Mouse (Mus musculus): ENCODE measurements around the gene Pdxdc1.
A peak's percentile ranks its signal among the peaks of the same experiment; 100 is the strongest.
"Not testable (repeated sequence)": the region's sequence is repeated elsewhere in the genome, so short reads cannot be mapped to it uniquely, and the experiment has no call there.

Gene Pdxdc1

GRCm38 (mm10) chr16:13902888-13903483 lies at the start of gene Pdxdc1, which contains the start of gene Mpv17l:
Gene Pdxdc1 (minus strand): TSS chr16:13903131.
Gene Mpv17l (plus strand): TSS chr16:13903161.
- peak; percentile 95 to 98 for DNase-seq (ENCODE audit: low read depth in 2 of 2, low spot score in 2 of 2)

- DNase-seq (ENCODE audit: low read depth in 2 of 2, low spot score in 2 of 2), result no peak
These were observed 48.3 kb upstream of the Pdxdc1 start for GRCm38 (mm10) chr16:13951245-13951644.

GRCm38 (mm10) chr16:13946306-13946705 lies 43.4 kb upstream of the Pdxdc1 start:
- no peak for DNase-seq (ENCODE audit: low read depth in 2 of 2, low spot score in 2 of 2)

- DNase-seq (ENCODE audit: low read depth in 2 of 2, low spot score in 2 of 2), result no peak
These were observed 42.2 kb upstream of the Pdxdc1 start for GRCm38 (mm10) chr16:13945153-13945552.

GRCm38 (mm10) chr16:13944752-13945151 lies 41.8 kb upstream of the Pdxdc1 start:
- no peak for DNase-seq (ENCODE audit: low read depth in 2 of 2, low spot score in 2 of 2)

- no peak for DNase-seq (ENCODE audit: low read depth in 2 of 2, low spot score in 2 of 2)
These were observed 41.2 kb upstream of the Pdxdc1 start for GRCm38 (mm10) chr16:13944178-13944577.

GRCm38 (mm10) chr16:13940847-13941395 lies 38.0 kb upstream of the Pdxdc1 start:
- DNase-seq (ENCODE audit: low read depth in 2 of 2, low spot score in 2 of 2), result no peak

GRCm38 (mm10) chr16:13940139-13940846 lies 37.4 kb upstream of the Pdxdc1 start:
- no peak for DNase-seq (ENCODE audit: low read depth in 2 of 2, low spot score in 2 of 2)

GRCm38 (mm10) chr16:13927456-13928075 lies 24.6 kb upstream of the Pdxdc1 start:
- no peak for DNase-seq (ENCODE audit: low read depth in 2 of 2, low spot score in 2 of 2)

GRCm38 (mm10) chr16:13922966-13923365 lies 20.0 kb upstream of the Pdxdc1 start:
- not testable (repeated sequence) for DNase-seq (ENCODE audit: low read depth in 2 of 2, low spot score in 2 of 2)

- DNase-seq (ENCODE audit: low read depth in 2 of 2, low spot score in 2 of 2), result not testable (repeated sequence)
These were observed 19.6 kb upstream of the Pdxdc1 start for GRCm38 (mm10) chr16:13922499-13922898.

- no peak for DNase-seq (ENCODE audit: low read depth in 2 of 2, low spot score in 2 of 2)
These were observed 18.9 kb upstream of the Pdxdc1 start for GRCm38 (mm10) chr16:13921781-13922180.

- no peak for DNase-seq (ENCODE audit: low read depth in 2 of 2, low spot score in 2 of 2)
These were observed 18.1 kb upstream of the Pdxdc1 start for GRCm38 (mm10) chr16:13921063-13921462.

- no peak for DNase-seq (ENCODE audit: low read depth in 2 of 2, low spot score in 2 of 2)
These were observed 17.2 kb upstream of the Pdxdc1 start for GRCm38 (mm10) chr16:13920093-13920492.

- DNase-seq (ENCODE audit: low read depth in 2 of 2, low spot score in 2 of 2), result no peak
These were observed 4.4 kb upstream of the Pdxdc1 start for GRCm38 (mm10) chr16:13907297-13907696.

- DNase-seq (ENCODE audit: low read depth in 2 of 2, low spot score in 2 of 2), result no peak
These were observed 557 bp upstream of the Pdxdc1 start for GRCm38 (mm10) chr16:13903488-13903887.

GRCm38 (mm10) chr16:13902397-13902831 lies 517 bp downstream of the Pdxdc1 start:
- peak in 1 of 2 experiments; percentile 43 for DNase-seq (ENCODE audit: low read depth in 2 of 2, low spot score in 2 of 2)

GRCm38 (mm10) chr16:13898981-13899380 lies 4.0 kb downstream of the Pdxdc1 start:
- DNase-seq (ENCODE audit: low read depth in 2 of 2, low spot score in 2 of 2), result no peak

GRCm38 (mm10) chr16:13896357-13896756 lies 6.6 kb downstream of the Pdxdc1 start:
- DNase-seq (ENCODE audit: low read depth in 2 of 2, low spot score in 2 of 2), result no peak

- no peak for DNase-seq (ENCODE audit: low read depth in 2 of 2, low spot score in 2 of 2)
These were observed 7.2 kb downstream of the Pdxdc1 start for GRCm38 (mm10) chr16:13895740-13896139.

- DNase-seq (ENCODE audit: low read depth in 2 of 2, low spot score in 2 of 2), result no peak
These were observed 8.8 kb downstream of the Pdxdc1 start for GRCm38 (mm10) chr16:13894097-13894496.

GRCm38 (mm10) chr16:13892850-13893249 lies 10.1 kb downstream of the Pdxdc1 start:
- no peak for DNase-seq (ENCODE audit: low read depth in 2 of 2, low spot score in 2 of 2)

Measured in CD8-positive naive resting alpha-beta T cell, adult 2 months (primary cell).